Mouse (Mus musculus) forebrain, embryonic 14.5 days (tissue): ENCODE data around the gene Vps41. TPM values are rescaled to one million over a fixed set of nuclear protein-coding genes. Genes with fewer than 3 reads are reported as not detected.
A peak's percentile ranks its signal among the peaks of the same experiment; 100 is the strongest.

Experiments used
- ATAC-seq: fragments of 200-750 bp; cut with Nextera tagmentation; 2 replicates; pipeline ENCODE4 v1.8.0; 2017; ENCODE audit warnings: mild to moderate bottlenecking, moderate library complexity
- DNase-seq: peaks from one replicate; pipeline ENCODE4 v3.0.0-alpha.2; 2015; ENCODE audit warnings: low spot score
- H3K27ac ChIP-seq: fragments of 300-500 bp; sonication (generic); 2 replicates; pipeline ENCODE4 v1.5.1; 2014; ENCODE audit warnings: low read depth, mild to moderate bottlenecking, control low read depth, low read length, moderate library complexity
- H3K27me3 ChIP-seq: fragments of 300-500 bp; sonication (generic); replicated peaks from 2 replicates; pipeline ENCODE4 v1.6.1; 2014; ENCODE audit warnings: low read length, control low read depth, mixed read lengths; ENCODE audit not compliant: control insufficient read depth, insufficient read depth
- H3K36me3 ChIP-seq: fragments of 300-500 bp; sonication (generic); 2 replicates; pipeline ENCODE4 v1.6.1; 2014; ENCODE audit warnings: low read length, control low read depth; ENCODE audit not compliant: control insufficient read depth, insufficient read depth
- H3K4me1 ChIP-seq: fragments of 300-500 bp; sonication (generic); 2 replicates; pipeline ENCODE4 v1.6.1; 2014; ENCODE audit warnings: antibody characterized with exemption, low read length, control low read depth; ENCODE audit not compliant: control insufficient read depth, insufficient read depth
- H3K4me2 ChIP-seq: fragments of 300-500 bp; sonication (generic); 2 replicates; pipeline ENCODE4 v1.6.1; 2014; ENCODE audit warnings: mild to moderate bottlenecking, control low read depth, low read length
- H3K4me3 ChIP-seq: fragments of 300-500 bp; sonication (generic); 2 replicates; pipeline ENCODE4 v1.5.1; 2014; ENCODE audit warnings: low read depth, low read length, control low read depth
- H3K9ac ChIP-seq: fragments of 300-500 bp; sonication (generic); 2 replicates; pipeline ENCODE4 v1.6.1; 2014; ENCODE audit warnings: mild to moderate bottlenecking, low read length, control low read depth, moderate library complexity
- H3K9me3 ChIP-seq: fragments of 300-500 bp; sonication (generic); replicated peaks from 2 replicates; pipeline ENCODE4 v1.6.1; 2016; ENCODE audit warnings: low read length, control low read depth, mixed read lengths; ENCODE audit not compliant: control insufficient read depth
- WGBS: fragments of 180-500 bp; shearing (Covaris S2); extraction: QIAGEN DNeasy Blood & Tissue Kit; methylation state at CpG from one replicate; pipeline ENCODE4 v1.1.7; 2014; 5-methylcytosine and 5-hydroxymethylcytosine counted together
- polyA plus RNA-seq: library from polyadenylated mRNA; unstranded; fragments of >200 nt; fragmentation: Nextera tagmentation; extraction: Ambion mirVana; gene quantifications from 2 replicates; pipeline ENCODE4 v1.2.1, GENCODE M21; 2014

The Vps41 gene
- polyA plus RNA-seq, 1 experiment from 2014 or later, result 128 TPM

- no peak overlapping the region for H3K4me3 ChIP-seq
- DNase-seq (peak; percentile 5), ATAC-seq (no peak)
- no peak overlapping the region for H3K4me2 ChIP-seq
- H3K36me3 ChIP-seq, result no peaks in the 10 kb centered on the region
- H3K9me3 ChIP-seq, result no peaks in the 10 kb centered on the region
- no peaks in the 10 kb centered on the region for H3K4me1 ChIP-seq
- no peaks in the 10 kb centered on the region for H3K27me3 ChIP-seq
- H3K9ac ChIP-seq, result no peak overlapping the region
- 92% methylated on average over 3 of the region's 3 CpGs for WGBS
- no peak overlapping the region for H3K27ac ChIP-seq
Measured at GRCm38 (mm10) chr13:18757958-18758357, 40.9 kb downstream of the Vps41 start.

GRCm38 (mm10) chr13:18759361-18760056 is 42.4 kb downstream of the Vps41 start:
- Histone ChIP-seq H3K4me3 (no peak overlapping the region), H3K27me3 (no peaks in the 10 kb centered on the region), H3K9me3 (no peaks in the 10 kb centered on the region), H3K4me1 (no peaks in the 10 kb centered on the region), H3K4me2 (no peak overlapping the region), H3K9ac (no peak overlapping the region), H3K36me3 (no peaks in the 10 kb centered on the region), H3K27ac (no peak overlapping the region)
- ATAC-seq (no peak), DNase-seq (no peak)
- 93% methylated on average over 5 of the region's 5 CpGs for WGBS

- H3K9ac ChIP-seq, result no peak overlapping the region
- H3K9me3 ChIP-seq, result no peaks in the 10 kb centered on the region
- no peaks in the 10 kb centered on the region for H3K4me1 ChIP-seq
- H3K4me3 ChIP-seq, result no peak overlapping the region
- H3K27me3 ChIP-seq, result no peaks in the 10 kb centered on the region
- 64% methylated on average over 1 of the region's 1 CpGs for WGBS
- ATAC-seq, result no peak
- no peaks in the 10 kb centered on the region for H3K36me3 ChIP-seq
- no peak overlapping the region for H3K4me2 ChIP-seq
- DNase-seq, result no peak
- no peak overlapping the region for H3K27ac ChIP-seq
Measured at GRCm38 (mm10) chr13:18761452-18761851, 44.4 kb downstream of the Vps41 start.

- DNase-seq, result no peak
- H3K27ac ChIP-seq, result no peak overlapping the region
- H3K4me2 ChIP-seq, result no peak overlapping the region
- H3K4me3 ChIP-seq, result no peak overlapping the region
- no peak overlapping the region for H3K9ac ChIP-seq
- ATAC-seq, result no peak
- H3K9me3 ChIP-seq, result no peaks in the 10 kb centered on the region
- H3K4me1 ChIP-seq, result peaks cover 6% of the 10 kb centered on the region
- 12% methylated on average over 2 of the region's 2 CpGs for WGBS
- no peaks in the 10 kb centered on the region for H3K36me3 ChIP-seq
- H3K27me3 ChIP-seq, result no peaks in the 10 kb centered on the region
Measured at GRCm38 (mm10) chr13:18767893-18768292, 50.8 kb downstream of the Vps41 start.

GRCm38 (mm10) chr13:18768495-18768894 is 51.4 kb downstream of the Vps41 start:
- Histone ChIP-seq H3K27ac (no peak overlapping the region), H3K4me3 (no peak overlapping the region), H3K27me3 (no peaks in the 10 kb centered on the region), H3K9me3 (no peaks in the 10 kb centered on the region), H3K9ac (no peak overlapping the region), H3K4me1 (peaks cover 6% of the 10 kb centered on the region), H3K4me2 (no peak overlapping the region), H3K36me3 (no peaks in the 10 kb centered on the region)
- DNase-seq (no peak), ATAC-seq (no peak)
- WGBS, result 26% methylated on average over 3 of the region's 3 CpGs

GRCm38 (mm10) chr13:18773437-18774198 is 56.5 kb downstream of the Vps41 start:
- Histone ChIP-seq H3K4me2 (no peak overlapping the region), H3K36me3 (no peaks in the 10 kb centered on the region), H3K9me3 (no peaks in the 10 kb centered on the region), H3K4me3 (no peak overlapping the region), H3K27ac (no peak overlapping the region), H3K4me1 (no peaks in the 10 kb centered on the region), H3K27me3 (no peaks in the 10 kb centered on the region), H3K9ac (no peak overlapping the region)
- WGBS, result 95% methylated on average over 8 of the region's 8 CpGs
- DNase-seq, result no peak
- no peak for ATAC-seq

GRCm38 (mm10) chr13:18781250-18781649 is 64.2 kb downstream of the Vps41 start:
- Histone ChIP-seq H3K27ac (no peak overlapping the region), H3K4me1 (no peaks in the 10 kb centered on the region), H3K27me3 (no peaks in the 10 kb centered on the region), H3K9ac (no peak overlapping the region), H3K9me3 (no peaks in the 10 kb centered on the region), H3K36me3 (no peaks in the 10 kb centered on the region), H3K4me2 (no peak overlapping the region), H3K4me3 (no peak overlapping the region)
- DNase-seq (no peak), ATAC-seq (no peak)
- 82% methylated on average over 2 of the region's 2 CpGs for WGBS

GRCm38 (mm10) chr13:18785702-18786101 is 68.6 kb downstream of the Vps41 start:
- H3K4me1 ChIP-seq, result no peaks in the 10 kb centered on the region; the same call in 1 of the 2 replicates
- H3K9ac ChIP-seq, result no peak overlapping the region
- no peak for ATAC-seq
- no peak overlapping the region for H3K4me2 ChIP-seq
- no peaks in the 10 kb centered on the region for H3K27me3 ChIP-seq
- no peaks in the 10 kb centered on the region for H3K9me3 ChIP-seq
- 74% methylated on average over 1 of the region's 1 CpGs for WGBS
- DNase-seq, result no peak
- no peak overlapping the region for H3K4me3 ChIP-seq
- H3K27ac ChIP-seq, result no peak overlapping the region
- no peaks in the 10 kb centered on the region for H3K36me3 ChIP-seq

- H3K4me2 ChIP-seq, result no peak overlapping the region
- WGBS, result 92% methylated on average over 4 of the region's 4 CpGs
Measured at GRCm38 (mm10) chr13:18788040-18788439, 71.0 kb downstream of the Vps41 start.

More at GRCm38 (mm10) chr13:18788040-18788439, 71.0 kb downstream of the Vps41 start:
- no peaks in the 10 kb centered on the region for H3K9me3 ChIP-seq
- no peak overlapping the region for H3K27ac ChIP-seq
- H3K27me3 ChIP-seq, result no peaks in the 10 kb centered on the region
- H3K4me3 ChIP-seq, result no peak overlapping the region
- no peaks in the 10 kb centered on the region; the same call in 1 of the 2 replicates for H3K4me1 ChIP-seq
- no peak overlapping the region for H3K9ac ChIP-seq
- DNase-seq (no peak), ATAC-seq (no peak)
- no peaks in the 10 kb centered on the region for H3K36me3 ChIP-seq
